Mouse (Mus musculus) erythroblast, embryonic 14.5 days (primary cell): ENCODE measurements around the gene Olfr111.
"Not testable (repeated sequence)": the region's sequence is repeated elsewhere in the genome, so short reads cannot be mapped to it uniquely, and the experiment has no call there.

Experiments
- GATA1 ChIP-seq: IDR thresholded peaks from 2 replicates; pipeline ENCODE4 v1.6.1; 2012; ENCODE audit warnings: low read length, inconsistent platforms, mixed read lengths
- TAL1 ChIP-seq: IDR thresholded peaks from 3 replicates; pipeline ENCODE4 v1.6.1; 2012; ENCODE audit warnings: low read length, inconsistent platforms, mixed read lengths

- TF ChIP-seq TAL1, GATA1: not testable (repeated sequence)
Measured at GRCm38 (mm10) chr17:37524612-37525011, 16.8 kb downstream of the Olfr111 start.
